Comparison of ENCODE assay signal across 13 mouse cellular contexts in genomic region chrX:102082340-102082739, GRCm38 (mm10). TPM values are rescaled to one million over a fixed set of nuclear protein-coding genes. Genes with fewer than 3 reads are reported as not detected.
A peak's percentile ranks its signal among the peaks of the same experiment; 100 is the strongest.
DNase-seq lines count a peak whose midpoint lies in the region; ATAC-seq and TF ChIP-seq lines count a peak whose summit lies in the region.
"Had no signal": no experiment of that assay in that cellular context is flagged by ENCODE, and none has a peak within 500 bp of the region (broad histone marks: within the 10 kb centered on the region; RNA-seq: fewer than 3 reads in every experiment).

No protein-coding gene starts in this region.

- WGBS in forebrain, postnatal 0 days, result 38% methylated on average over 5 of the region's 5 CpGs
- 44% methylated on average over 5 of the region's 5 CpGs for WGBS in limb, embryonic 15.5 days

- peak; percentile 25; the same call in 1 of the 2 replicates for ATAC-seq in forebrain, postnatal 0 days
- ATAC-seq in limb, embryonic 15.5 days (ENCODE audit: insufficient number of reproducible peaks, low FRiP score, low TSS enrichment, low read depth), result no peak
- ATAC-seq: Patski had no signal

- TF ChIP-seq CTCF in layer of hippocampus, adult 2 months (conservative IDR thresholded peaks at IDR 0.05), result no peak
- TF ChIP-seq CTCF in forebrain, postnatal 0 days (IDR thresholded peaks at IDR 0.05; ENCODE audit: low read depth), result no peak

- no peak overlapping the region for H3K4me2 ChIP-seq in forebrain, postnatal 0 days (ENCODE audit: low read depth)
- no peak overlapping the region for H3K4me2 ChIP-seq in limb, embryonic 15.5 days
- H3K4me2 ChIP-seq: lung, embryonic 14.5 days had no signal

- no peak overlapping the region for H3K9ac ChIP-seq in forebrain, postnatal 0 days
- H3K9ac ChIP-seq in limb, embryonic 15.5 days, result no peak overlapping the region
- H3K9ac ChIP-seq: lung, embryonic 14.5 days had no signal

- no peaks in the 10 kb centered on the region for H3K27me3 ChIP-seq in forebrain, postnatal 0 days (ENCODE audit: insufficient read depth, low read length)
- H3K27me3 ChIP-seq in limb, embryonic 15.5 days, result peaks cover 4% of the 10 kb centered on the region; the same call in 1 of the 2 replicates

- H3K4me3 ChIP-seq in layer of hippocampus, adult 2 months, result no peak overlapping the region
- H3K4me3 ChIP-seq in forebrain, postnatal 0 days (ENCODE audit: low read depth, low read length), result no peak overlapping the region
- H3K4me3 ChIP-seq in limb, embryonic 15.5 days, result no peak overlapping the region
- H3K4me3 ChIP-seq: gastrocnemius, adult 2 months had no signal

- H3K9me3 ChIP-seq in forebrain, postnatal 0 days (ENCODE audit: low read length), result no peaks in the 10 kb centered on the region
- H3K9me3 ChIP-seq in limb, embryonic 15.5 days, result no peaks in the 10 kb centered on the region

- H3K27ac ChIP-seq in layer of hippocampus, adult 2 months, result peak overlapping the region; percentile 48; the same call in 1 of the 2 replicates
- peak overlapping the region; percentile 80 for H3K27ac ChIP-seq in forebrain, postnatal 0 days (ENCODE audit: low read depth, low read length)
- peak overlapping the region; percentile 22; the same call in 1 of the 2 replicates for H3K27ac ChIP-seq in limb, embryonic 15.5 days
- H3K27ac ChIP-seq: gastrocnemius, adult 2 months had no signal

- DNase-seq in layer of hippocampus, adult 2 months (ENCODE audit: low spot score in 2 of 2), result no peak
- no peak for DNase-seq in layer of hippocampus, postnatal 25 days (ENCODE audit: extremely low spot score in 1 of 2, low spot score in 1 of 2)
- DNase-seq in forebrain, postnatal 0 days, result peak; percentile 35
- DNase-seq in gastrocnemius, postnatal 14 days, result no peak
- DNase-seq in left cerebral cortex, adult 18-20 months (ENCODE audit: low spot score in 2 of 2), result no peak
- DNase-seq in urinary bladder, adult 2 months (ENCODE audit: low spot score), result no peak
- no peak for DNase-seq in frontal cortex, postnatal 10 days (ENCODE audit: low spot score in 2 of 2)
- DNase-seq: adrenal gland, postnatal 36 days; gastrocnemius, adult 2 months; kidney, adult 8-10 months; lung, embryonic 14.5 days had no signal

- intact Hi-C loops in gastrocnemius, postnatal 14 days (cut with DNase I; ENCODE audit: low total_unique reads), result no loop called here

- H3K36me3 ChIP-seq in forebrain, postnatal 0 days (ENCODE audit: insufficient read depth), result no peaks in the 10 kb centered on the region
- H3K36me3 ChIP-seq in limb, embryonic 15.5 days, result peaks cover 3% of the 10 kb centered on the region; the same call in 1 of the 2 replicates

- 0 out of 2 replicates have a peak, but pooled peaks cover 2% of the 10 kb centered on the region for H3K4me1 ChIP-seq in forebrain, postnatal 0 days (ENCODE audit: insufficient read depth)
- no peaks in the 10 kb centered on the region for H3K4me1 ChIP-seq in limb, embryonic 15.5 days

RNA-seq across cellular contexts. Expression of gene Rtl5, which starts 11.2 kb away (rescaled TPM):
- 1 to 10 TPM; 8.8 to 9.0 TPM for total RNA-seq in layer of hippocampus, adult 2 months (2021)
- total RNA-seq in layer of hippocampus, postnatal 25 days (2021), result 1 to 10 TPM; 8.0 to 9.5 TPM
- 25.5 and 39.5 TPM in 2 replicates for total RNA-seq in forebrain, postnatal 0 days (2014; rRNA removed)
- 2.5 and 6.0 TPM in 2 replicates for polyA plus RNA-seq in forebrain, postnatal 0 days (2015; fragmentation: Nextera tagmentation; extraction: Ambion mirVana)
- polyA plus RNA-seq in limb, embryonic 15.5 days (2015; fragmentation: Nextera tagmentation; extraction: Ambion mirVana), result 1.8 and 2.2 TPM in 2 replicates
- total RNA-seq in gastrocnemius, postnatal 14 days (2021), result 1 to 10 TPM; 1.2 to 2.0 TPM
- total RNA-seq in left cerebral cortex, adult 18-20 months (2021), result 10 to 100 TPM; 22.6 to 23.1 TPM
- polyA plus RNA-seq in urinary bladder, adult 2 months (2012; rRNA removed), result 4.7 and 7.0 TPM in 2 replicates

RNA-seq across cellular contexts. Expression of gene Pin4, which starts 36.9 kb away (rescaled TPM):
- 10 to 100 TPM; 25.0 to 34.5 TPM for total RNA-seq in layer of hippocampus, adult 2 months (2021)
- total RNA-seq in layer of hippocampus, postnatal 25 days (2021), result 10 to 100 TPM; 28.0 to 36.0 TPM
- total RNA-seq in forebrain, postnatal 0 days (2014; rRNA removed), result 26.6 and 27.7 TPM in 2 replicates
- polyA plus RNA-seq in forebrain, postnatal 0 days (2015; fragmentation: Nextera tagmentation; extraction: Ambion mirVana), result 52.6 and 76.6 TPM in 2 replicates
- 49.5 and 59.5 TPM in 2 replicates for polyA plus RNA-seq in limb, embryonic 15.5 days (2015; fragmentation: Nextera tagmentation; extraction: Ambion mirVana)
- 10 to 100 TPM; 23.9 to 28.3 TPM for total RNA-seq in gastrocnemius, postnatal 14 days (2021)
- total RNA-seq in left cerebral cortex, adult 18-20 months (2021), result 10 to 100 TPM; 20.3 to 33.4 TPM
- 55.1 and 55.6 TPM in 2 replicates for polyA plus RNA-seq in urinary bladder, adult 2 months (2012; rRNA removed)

Comparison
In these comparisons a context has a peak if more than half of its experiments do, and no peak if none do; other contexts are left out.
1. H3K27ac ChIP-seq: peak in every context shown above with its lines; median percentile 80 in forebrain, postnatal 0 days; 48 in layer of hippocampus, adult 2 months; 22 in limb, embryonic 15.5 days.